10 mouse cellular contexts compared by ENCODE assay signal in genomic region chr3:84848798-84849197, GRCm38 (mm10). TPM values are rescaled to one million over a fixed set of nuclear protein-coding genes. Genes with fewer than 3 reads are reported as not detected.
DNase-seq lines count a peak whose midpoint lies in the region; ATAC-seq and TF ChIP-seq lines count a peak whose summit lies in the region.
"Had no signal": no experiment of that assay in that cellular context is flagged by ENCODE, and none has a peak within 500 bp of the region (broad histone marks: within the 10 kb centered on the region; RNA-seq: fewer than 3 reads in every experiment).

No protein-coding gene starts in this region.

- H3K9ac ChIP-seq in liver, embryonic 12.5 days: no peak overlapping the region
- no peak overlapping the region for H3K9ac ChIP-seq in liver, postnatal 0 days (replicated peaks)
- H3K9ac ChIP-seq in midbrain, embryonic 11.5 days (ENCODE audit: low read length): no peak overlapping the region
- H3K9ac ChIP-seq: limb, embryonic 13.5 days had no signal

- no peaks in the 10 kb centered on the region for H3K27me3 ChIP-seq in liver, embryonic 12.5 days (replicated peaks)
- H3K27me3 ChIP-seq in liver, postnatal 0 days (ENCODE audit: insufficient read depth, low read length): no peaks in the 10 kb centered on the region
- H3K27me3 ChIP-seq in midbrain, embryonic 11.5 days (ENCODE audit: control insufficient read depth, insufficient read depth, low read length): no peaks in the 10 kb centered on the region
- H3K27me3 ChIP-seq: limb, embryonic 13.5 days had no signal

- no peak for TF ChIP-seq EP300 in liver, postnatal 0 days (IDR thresholded peaks at IDR 0.05; ENCODE audit: low read depth)

- 45% methylated on average over 4 of the region's 4 CpGs for WGBS in liver, embryonic 12.5 days (ENCODE audit: insufficient replicate concordance)
- 51% methylated on average over 4 of the region's 4 CpGs for WGBS in liver, postnatal 0 days (ENCODE audit: insufficient replicate concordance)
- WGBS in midbrain, embryonic 11.5 days: 90% methylated on average over 4 of the region's 4 CpGs

- TF ChIP-seq CTCF in liver, postnatal 0 days (IDR thresholded peaks at IDR 0.05; ENCODE audit: low read depth): no peak
- no peak for TF ChIP-seq CTCF in layer of hippocampus, adult 2 months (conservative IDR thresholded peaks at IDR 0.05)

- no peak overlapping the region for H3K27ac ChIP-seq in liver, embryonic 12.5 days
- no peak overlapping the region for H3K27ac ChIP-seq in liver, postnatal 0 days (ENCODE audit: low read depth)
- no peak overlapping the region for H3K27ac ChIP-seq in midbrain, embryonic 11.5 days (ENCODE audit: low read depth, low read length)
- H3K27ac ChIP-seq in layer of hippocampus, adult 2 months: no peak overlapping the region
- H3K27ac ChIP-seq: limb, embryonic 13.5 days had no signal

- no peak overlapping the region for H3K4me2 ChIP-seq in liver, embryonic 12.5 days
- H3K4me2 ChIP-seq in liver, postnatal 0 days (ENCODE audit: low read depth, low read length): no peak overlapping the region
- H3K4me2 ChIP-seq in midbrain, embryonic 11.5 days: no peak overlapping the region
- H3K4me2 ChIP-seq: limb, embryonic 13.5 days had no signal

- 0 out of 2 replicates have a peak, but pooled peaks have one; percentile 44 for ATAC-seq in liver, embryonic 12.5 days
- ATAC-seq in liver, postnatal 0 days: no peak
- no peak for ATAC-seq in midbrain, embryonic 11.5 days (ENCODE audit: low FRiP score)
- ATAC-seq: intestine, embryonic 16.5 days had no signal

- H3K9me3 ChIP-seq in liver, embryonic 12.5 days (replicated peaks): no peaks in the 10 kb centered on the region
- no peaks in the 10 kb centered on the region for H3K9me3 ChIP-seq in liver, postnatal 0 days (ENCODE audit: low read length)
- H3K9me3 ChIP-seq in midbrain, embryonic 11.5 days (ENCODE audit: control insufficient read depth, low read length): no peaks in the 10 kb centered on the region
- H3K9me3 ChIP-seq: limb, embryonic 13.5 days had no signal

- DNase-seq in liver, postnatal 0 days: no peak
- peak; percentile 76 for DNase-seq in induced T-regulatory cell, adult 2 months (ENCODE audit: low read depth)
- DNase-seq in lung, postnatal 36 days: peak; percentile 81
- no peak for DNase-seq in midbrain, embryonic 11.5 days (ENCODE audit: low spot score, missing footprints)
- DNase-seq in layer of hippocampus, adult 2 months (ENCODE audit: low spot score in 2 of 2): no peak
- no peak for DNase-seq in layer of hippocampus, postnatal 36 days

- H3K4me3 ChIP-seq in liver, embryonic 12.5 days: no peak overlapping the region
- H3K4me3 ChIP-seq in liver, postnatal 0 days (ENCODE audit: low read depth, low read length): no peak overlapping the region
- no peak overlapping the region for H3K4me3 ChIP-seq in midbrain, embryonic 11.5 days (ENCODE audit: low read depth, low read length)
- H3K4me3 ChIP-seq in layer of hippocampus, adult 2 months: no peak overlapping the region
- H3K4me3 ChIP-seq: limb, embryonic 13.5 days; myocyte had no signal

- H3K4me1 ChIP-seq in liver, embryonic 12.5 days: peaks cover 38% of the 10 kb centered on the region
- H3K4me1 ChIP-seq in liver, postnatal 0 days (ENCODE audit: insufficient read depth): peaks cover 8% of the 10 kb centered on the region
- H3K4me1 ChIP-seq in midbrain, embryonic 11.5 days (ENCODE audit: control insufficient read depth, insufficient read depth, low read length): no peaks in the 10 kb centered on the region
- H3K4me1 ChIP-seq: limb, embryonic 13.5 days had no signal

- no peaks in the 10 kb centered on the region for H3K36me3 ChIP-seq in liver, embryonic 12.5 days
- no peaks in the 10 kb centered on the region for H3K36me3 ChIP-seq in liver, postnatal 0 days (replicated peaks; ENCODE audit: insufficient read depth, low read length)
- H3K36me3 ChIP-seq in midbrain, embryonic 11.5 days (ENCODE audit: control insufficient read depth, insufficient read depth, low read length): no peaks in the 10 kb centered on the region
- H3K36me3 ChIP-seq: limb, embryonic 13.5 days had no signal

RNA-seq across cellular contexts. Expression of gene Fbxw7, which starts 33.7 kb away (rescaled TPM):
- polyA plus RNA-seq in liver, embryonic 12.5 days (2016; fragmentation: Nextera tagmentation; extraction: Ambion mirVana): 4.9 TPM in 2 replicates
- polyA plus RNA-seq in liver, postnatal 0 days (2015; fragmentation: Nextera tagmentation; extraction: Ambion mirVana): 2.4 and 2.8 TPM in 2 replicates
- 15.5 and 18.4 TPM in 2 replicates for polyA plus RNA-seq in midbrain, embryonic 11.5 days (2014; fragmentation: Nextera tagmentation; extraction: Ambion mirVana)
- 100 to 1,000 TPM; 156 to 160 TPM for total RNA-seq in layer of hippocampus, adult 2 months (2021)
- total RNA-seq in layer of hippocampus, postnatal 36 days (2021): 100 to 1,000 TPM; 144 to 153 TPM

Comparison
In these comparisons a context has a peak if more than half of its experiments do, and no peak if none do; other contexts are left out.
1. DNase-seq: peak in induced T-regulatory cell, adult 2 months (single experiment) and lung, postnatal 36 days (single experiment); none in liver, postnatal 0 days (single experiment), midbrain, embryonic 11.5 days (single experiment), layer of hippocampus, adult 2 months (0 of 2) and layer of hippocampus, postnatal 36 days (0 of 2).